Mouse (Mus musculus): ENCODE measurements around the gene Zfp53. TPM values are rescaled to one million over a fixed set of nuclear protein-coding genes. Genes with fewer than 3 reads are reported as not detected.

Zfp53 gene
- polyA plus RNA-seq, 1 experiment from 2014 or later, result 9.2 TPM

- peaks cover 26% of the 10 kb centered on the region for H3K4me1 ChIP-seq
- no peaks in the 10 kb centered on the region for H3K36me3 ChIP-seq
- no peaks in the 10 kb centered on the region for H3K9me3 ChIP-seq (replicated peaks)
- H3K4me3 ChIP-seq, result peak overlapping the region; percentile 65
- no peaks in the 10 kb centered on the region for H3K27me3 ChIP-seq (ENCODE audit: low read depth, poor library complexity, severe bottlenecking)
- peak overlapping the region; percentile 92 for H3K27ac ChIP-seq
- peak; percentile 79 for DNase-seq (ENCODE audit: low spot score)
- 1% methylated on average over 54 of the region's 54 CpGs for WGBS
Observed at GRCm38 (mm10) chr17:21532101-21532951, 43.5 kb downstream of the Zfp53 start.

- 89% methylated on average over 1 of the region's 1 CpGs for WGBS
- Histone ChIP-seq H3K36me3 (no peaks in the 10 kb centered on the region), H3K9me3 (replicated peaks) (no peaks in the 10 kb centered on the region), H3K4me3 (no peak overlapping the region), H3K27ac (no peak overlapping the region), H3K4me1 (peaks cover 26% of the 10 kb centered on the region), H3K27me3 (ENCODE audit: low read depth, poor library complexity, severe bottlenecking) (no peaks in the 10 kb centered on the region)
- no peak for DNase-seq (ENCODE audit: low spot score)
Observed at GRCm38 (mm10) chr17:21533961-21534360, 45.2 kb downstream of the Zfp53 start.

GRCm38 (mm10) chr17:21534460-21535095, 45.8 kb downstream of the Zfp53 start:
- no peak overlapping the region for H3K4me3 ChIP-seq
- DNase-seq (ENCODE audit: low spot score), result no peak

GRCm38 (mm10) chr17:21535096-21536001, 46.6 kb downstream of the Zfp53 start, which contains the start of gene Zfp52:
Gene Zfp52 (plus strand): TSS chr17:21535539.
- 6% methylated on average over 21 of the region's 21 CpGs for WGBS
- peak within 1 kb of the TSS; percentile 75 for H3K27ac ChIP-seq
- H3K27me3 ChIP-seq (ENCODE audit: low read depth, poor library complexity, severe bottlenecking), result no peaks in the 10 kb centered on the region

More at GRCm38 (mm10) chr17:21534460-21535095, 45.8 kb downstream of the Zfp53 start:
- WGBS, result 24% methylated on average over 4 of the region's 4 CpGs
- Histone ChIP-seq H3K9me3 (replicated peaks) (no peaks in the 10 kb centered on the region), H3K27me3 (ENCODE audit: low read depth, poor library complexity, severe bottlenecking) (no peaks in the 10 kb centered on the region), H3K4me1 (peaks cover 26% of the 10 kb centered on the region), H3K27ac (peak overlapping the region; percentile 75; the same call in 1 of the 2 replicates), H3K36me3 (no peaks in the 10 kb centered on the region)

GRCm38 (mm10) chr17:21536096-21536495, 47.3 kb downstream of the Zfp53 start:
- Histone ChIP-seq H3K4me3 (peak overlapping the region; percentile 58), H3K4me1 (peaks cover 26% of the 10 kb centered on the region), H3K9me3 (replicated peaks) (no peaks in the 10 kb centered on the region), H3K36me3 (no peaks in the 10 kb centered on the region), H3K27ac (no peak overlapping the region), H3K27me3 (ENCODE audit: low read depth, poor library complexity, severe bottlenecking) (no peaks in the 10 kb centered on the region)
- WGBS, result 39% methylated on average over 7 of the region's 7 CpGs
- no peak for DNase-seq (ENCODE audit: low spot score)

More at GRCm38 (mm10) chr17:21535096-21536001, 46.6 kb downstream of the Zfp53 start, which contains the start of gene Zfp52:
- H3K36me3 ChIP-seq, result no peaks in the 10 kb centered on the region
- peak within 1 kb of the TSS; percentile 58 for H3K4me3 ChIP-seq
- peaks cover 26% of the 10 kb centered on the region for H3K4me1 ChIP-seq
- no peaks in the 10 kb centered on the region for H3K9me3 ChIP-seq (replicated peaks)
- peak; percentile 64 for DNase-seq (ENCODE audit: low spot score)

- 85% methylated on average over 2 of the region's 2 CpGs for WGBS
- DNase-seq (ENCODE audit: low spot score), result no peak
- Histone ChIP-seq H3K36me3 (no peaks in the 10 kb centered on the region), H3K4me3 (no peak overlapping the region), H3K9me3 (replicated peaks) (no peaks in the 10 kb centered on the region), H3K27me3 (ENCODE audit: low read depth, poor library complexity, severe bottlenecking) (no peaks in the 10 kb centered on the region), H3K27ac (no peak overlapping the region), H3K4me1 (peaks cover 22% of the 10 kb centered on the region)
Observed at GRCm38 (mm10) chr17:21536676-21537075, 47.9 kb downstream of the Zfp53 start.

- no peak overlapping the region for H3K4me3 ChIP-seq
- H3K27ac ChIP-seq, result no peak overlapping the region
- H3K27me3 ChIP-seq (ENCODE audit: low read depth, poor library complexity, severe bottlenecking), result no peaks in the 10 kb centered on the region
- no peaks in the 10 kb centered on the region for H3K4me1 ChIP-seq
- H3K9me3 ChIP-seq (replicated peaks), result no peaks in the 10 kb centered on the region
- WGBS, result 85% methylated on average over 2 of the region's 2 CpGs
- no peak for DNase-seq (ENCODE audit: low spot score)
- peaks cover 12% of the 10 kb centered on the region; the same call in 1 of the 2 replicates for H3K36me3 ChIP-seq
Observed at GRCm38 (mm10) chr17:21557831-21558230, 69.0 kb downstream of the Zfp53 start.

Other genes starting within 250 kb of the Zfp53 start
- not detected in 2 replicates for gene Vmn1r235, start 232.6 kb upstream of the Zfp53 start, polyA plus RNA-seq (2016; fragmentation: Nextera tagmentation; extraction: Ambion mirVana)
- gene Vmn1r236, start 206.1 kb upstream of the Zfp53 start, polyA plus RNA-seq (2016; fragmentation: Nextera tagmentation; extraction: Ambion mirVana), result not detected in 2 replicates
- gene Vmn1r237, start 177.1 kb upstream of the Zfp53 start, polyA plus RNA-seq (2016; fragmentation: Nextera tagmentation; extraction: Ambion mirVana), result not detected in 2 replicates
- gene Zfp677, start 105.2 kb upstream of the Zfp53 start, polyA plus RNA-seq (2016; fragmentation: Nextera tagmentation; extraction: Ambion mirVana), result 1.7 and 2.0 TPM in 2 replicates
- gene Zfp54, start 65.8 kb upstream of the Zfp53 start, polyA plus RNA-seq (2016; fragmentation: Nextera tagmentation; extraction: Ambion mirVana), result 2.7 and 3.4 TPM in 2 replicates
- 12.7 and 15.6 TPM in 2 replicates for gene Zfp51, start 38.6 kb upstream of the Zfp53 start, polyA plus RNA-seq (2016; fragmentation: Nextera tagmentation; extraction: Ambion mirVana)
- gene Zfp52, start 46.5 kb downstream of the Zfp53 start, polyA plus RNA-seq (2016; fragmentation: Nextera tagmentation; extraction: Ambion mirVana), result 2.0 and 2.6 TPM in 2 replicates
- 13.0 and 13.5 TPM in 2 replicates for gene Zfp948, start 78.0 kb downstream of the Zfp53 start, polyA plus RNA-seq (2016; fragmentation: Nextera tagmentation; extraction: Ambion mirVana)
- gene Zfp983, start 161.6 kb downstream of the Zfp53 start, polyA plus RNA-seq (2016; fragmentation: Nextera tagmentation; extraction: Ambion mirVana), result 3.0 and 4.1 TPM in 2 replicates
- 4.8 and 6.0 TPM in 2 replicates for gene Gm10226, start 202.9 kb downstream of the Zfp53 start, polyA plus RNA-seq (2016; fragmentation: Nextera tagmentation; extraction: Ambion mirVana)
- gene Zfp760, start 218.7 kb downstream of the Zfp53 start, polyA plus RNA-seq (2016; fragmentation: Nextera tagmentation; extraction: Ambion mirVana), result 16.1 and 19.6 TPM in 2 replicates
- gene Zfp229, start 241.8 kb downstream of the Zfp53 start, polyA plus RNA-seq (2016; fragmentation: Nextera tagmentation; extraction: Ambion mirVana), result 5.0 and 8.6 TPM in 2 replicates

All from limb, embryonic 10.5 days (tissue).